Mouse (Mus musculus) bone marrow, adult 2 months (tissue): Measurements from ENCODE around the gene Pcx.

Experiments used
- CTCF ChIP-seq: fragments of 200-500 bp; IDR thresholded peaks from 2 replicates; pipeline ENCODE4 v1.5.1; 2011; ENCODE audit warnings: low read length, control low read depth; ENCODE audit not compliant: control insufficient read depth, insufficient read depth
- POLR2A ChIP-seq: fragments of 200-500 bp; IDR thresholded peaks from 2 replicates; pipeline ENCODE4 v1.6.1; 2011; ENCODE audit warnings: low read depth, mild to moderate bottlenecking, control low read depth, low read length, borderline replicate concordance; ENCODE audit not compliant: control insufficient read depth

- TF ChIP-seq CTCF (no peak), POLR2A (no peak)
These were observed 77.2 kb downstream of the Pcx start for GRCm38 (mm10) chr19:4587426-4587825.
